Mouse (Mus musculus) splenic B cell, adult 2 months (primary cell): ENCODE measurements at regions not wholly inside any gene's neighbourhood (a gene's known extent, or its start where the extent isn't known, plus 50 kb on each side); places are given as distances from the start of the nearest gene placed in this dataset.

Experiments
- DNase-seq: peaks from one replicate; pipeline ENCODE4 v3.0.0-alpha.2; 2011; ENCODE audit warnings: low read depth, low spot score
- H3K27me3 ChIP-seq: 2 replicates; pipeline ENCODE4 v1.6.1; 2012; ENCODE audit warnings: mild to moderate bottlenecking, low read length, moderate library complexity, mixed read lengths; ENCODE audit not compliant: control insufficient read depth, poor library complexity, insufficient read depth, severe bottlenecking
- H3K36me3 ChIP-seq: 2 replicates; pipeline ENCODE4 v1.6.1; 2012; ENCODE audit warnings: mild to moderate bottlenecking, low read length, moderate library complexity, mixed read lengths; ENCODE audit not compliant: control insufficient read depth, poor library complexity, insufficient read depth, severe bottlenecking

- Histone ChIP-seq H3K36me3 (no peaks in the 10 kb centered on the region), H3K27me3 (no peaks in the 10 kb centered on the region)
- DNase-seq = peak; percentile 15
Observed at GRCm38 (mm10) chr6:67113686-67114278, 76.5 kb upstream of the Gadd45a start.

- no peak for DNase-seq
- Histone ChIP-seq H3K36me3 (no peaks in the 10 kb centered on the region), H3K27me3 (no peaks in the 10 kb centered on the region)
Observed at GRCm38 (mm10) chr6:67113261-67113660, 76.0 kb upstream of the Gadd45a start.

DNA sequence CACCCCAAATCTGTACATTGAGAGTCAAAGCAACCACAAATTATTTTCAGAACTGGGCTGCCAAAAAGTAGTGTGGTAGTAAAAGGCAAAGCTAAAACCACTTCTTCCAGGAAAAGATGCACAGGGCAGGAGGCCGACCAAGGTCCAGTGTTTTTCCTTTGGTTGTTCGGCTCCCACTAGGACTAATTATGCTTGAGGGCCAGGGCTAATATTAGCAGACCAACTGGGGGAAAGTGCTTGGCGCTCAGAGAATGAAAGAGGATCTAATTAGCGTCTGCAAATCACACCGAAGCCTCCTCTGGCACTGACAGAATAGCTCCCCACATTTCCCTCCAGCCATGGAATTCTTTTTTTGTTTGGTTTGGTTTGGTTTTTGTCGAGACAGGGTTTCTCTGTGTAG lies 75.1 kb upstream of the Gadd45a start:
- H3K36me3 ChIP-seq = no peaks in the 10 kb centered on the region
- no peak for DNase-seq

GRCm38 (mm10) chr6:67111581-67111980 lies 74.3 kb upstream of the Gadd45a start:
- H3K36me3 ChIP-seq = no peaks in the 10 kb centered on the region
- DNase-seq = no peak
- H3K27me3 ChIP-seq = no peaks in the 10 kb centered on the region

More for the DNA sequence above, 75.1 kb upstream of the Gadd45a start:
- H3K27me3 ChIP-seq = no peaks in the 10 kb centered on the region

GRCm38 (mm10) chr6:67110391-67110790 lies 73.1 kb upstream of the Gadd45a start:
- Histone ChIP-seq H3K27me3 (no peaks in the 10 kb centered on the region), H3K36me3 (no peaks in the 10 kb centered on the region)
- no peak for DNase-seq

DNA sequence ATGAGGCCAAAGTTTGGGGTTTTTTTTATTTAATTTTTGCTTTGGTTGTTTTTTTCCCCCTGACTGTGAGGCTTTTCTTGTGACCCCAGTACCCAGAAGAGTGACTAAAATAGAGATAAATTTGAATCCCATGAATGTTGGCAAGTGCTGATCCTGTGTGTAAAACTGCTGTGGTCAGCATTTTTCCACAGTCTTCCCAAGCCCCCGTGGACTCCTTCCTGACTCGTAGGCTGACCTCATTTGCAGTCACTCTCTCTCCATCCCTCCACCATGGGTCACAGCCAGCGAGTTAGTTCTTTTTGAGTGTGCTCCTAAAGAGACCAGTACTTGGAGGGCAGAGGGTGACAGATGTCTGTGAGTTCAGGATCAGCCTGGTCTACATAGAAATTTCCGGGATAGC lies 72.5 kb upstream of the Gadd45a start:
- no peaks in the 10 kb centered on the region for H3K36me3 ChIP-seq
- DNase-seq = no peak
- no peaks in the 10 kb centered on the region for H3K27me3 ChIP-seq

GRCm38 (mm10) chr6:67107517-67107916 lies 70.3 kb upstream of the Gadd45a start:
- Histone ChIP-seq H3K27me3 (no peaks in the 10 kb centered on the region), H3K36me3 (no peaks in the 10 kb centered on the region)
- DNase-seq = no peak

GRCm38 (mm10) chr6:67106493-67106892 lies 69.2 kb upstream of the Gadd45a start:
- H3K36me3 ChIP-seq = no peaks in the 10 kb centered on the region

DNA sequence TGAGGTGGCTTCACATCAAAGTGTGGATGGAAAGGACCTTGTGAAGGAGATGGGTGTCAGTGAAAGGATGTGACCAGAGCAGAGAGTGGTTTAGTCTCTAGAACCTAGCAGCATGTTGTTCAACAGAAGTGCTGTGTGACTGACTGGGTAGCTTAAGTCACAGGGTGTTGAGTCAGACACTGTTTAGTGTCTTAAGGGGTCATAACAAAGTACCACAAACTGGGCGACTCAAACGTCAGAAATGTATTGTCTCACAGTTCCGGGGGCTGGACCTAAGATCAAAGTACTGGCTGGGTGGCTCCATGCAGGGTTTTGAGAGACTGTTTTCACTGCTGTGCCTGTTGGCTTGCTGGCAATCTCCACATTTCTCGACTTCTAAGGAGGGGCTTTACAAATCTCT lies 68.1 kb upstream of the Gadd45a start:
- DNase-seq = no peak

More at GRCm38 (mm10) chr6:67106493-67106892, 69.2 kb upstream of the Gadd45a start:
- DNase-seq = no peak
- no peaks in the 10 kb centered on the region for H3K27me3 ChIP-seq

GRCm38 (mm10) chr6:67104205-67104604 lies 66.9 kb upstream of the Gadd45a start:
- Histone ChIP-seq H3K36me3 (no peaks in the 10 kb centered on the region), H3K27me3 (no peaks in the 10 kb centered on the region)
- no peak for DNase-seq

More for the DNA sequence above, 68.1 kb upstream of the Gadd45a start:
- Histone ChIP-seq H3K36me3 (no peaks in the 10 kb centered on the region), H3K27me3 (no peaks in the 10 kb centered on the region)

DNA sequence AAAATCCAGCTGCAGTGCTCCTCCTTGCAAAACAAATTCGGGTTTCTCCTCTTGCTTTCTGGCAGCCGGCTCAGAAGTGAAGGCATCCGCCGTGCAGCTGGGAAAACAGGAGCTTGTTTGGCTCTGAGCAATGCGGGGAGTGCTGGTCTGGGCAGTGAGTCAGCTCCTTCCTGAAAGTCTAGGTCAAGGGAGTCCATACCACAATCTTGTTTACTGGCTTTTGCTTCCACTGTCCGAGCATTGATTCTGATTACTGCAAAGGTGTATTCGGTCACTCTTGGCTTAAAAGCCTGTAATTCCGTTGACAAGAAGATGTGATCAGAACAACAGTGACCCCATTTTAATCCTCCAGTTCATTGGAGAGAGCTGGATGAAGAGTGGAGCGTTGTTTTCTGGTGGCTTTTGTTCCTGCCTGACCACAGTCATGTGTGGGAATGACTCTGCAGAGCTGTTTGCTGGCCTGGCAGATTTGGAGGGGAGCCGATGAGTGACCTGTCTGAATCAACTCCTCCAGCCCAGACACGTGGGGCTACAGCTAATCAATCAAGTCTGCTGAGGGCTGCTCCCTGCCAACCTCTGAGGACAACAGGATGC lies 65.4 kb upstream of the Gadd45a start:
- Histone ChIP-seq H3K36me3 (no peaks in the 10 kb centered on the region), H3K27me3 (no peaks in the 10 kb centered on the region)
- DNase-seq = no peak

GRCm38 (mm10) chr6:67102014-67102413 lies 64.8 kb upstream of the Gadd45a start:
- no peaks in the 10 kb centered on the region for H3K27me3 ChIP-seq
- H3K36me3 ChIP-seq = no peaks in the 10 kb centered on the region
- no peak for DNase-seq

GRCm38 (mm10) chr6:67094426-67094825 lies 57.2 kb upstream of the Gadd45a start:
- H3K27me3 ChIP-seq = no peaks in the 10 kb centered on the region
- no peaks in the 10 kb centered on the region for H3K36me3 ChIP-seq
- DNase-seq = no peak

- H3K36me3 ChIP-seq = no peaks in the 10 kb centered on the region
- no peak for DNase-seq
Observed at GRCm38 (mm10) chr6:67093128-67093527, 55.9 kb upstream of the Gadd45a start.

GRCm38 (mm10) chr6:67090150-67090549 lies 52.9 kb upstream of the Gadd45a start:
- DNase-seq = no peak
- H3K27me3 ChIP-seq = no peaks in the 10 kb centered on the region

More at GRCm38 (mm10) chr6:67093128-67093527, 55.9 kb upstream of the Gadd45a start:
- no peaks in the 10 kb centered on the region for H3K27me3 ChIP-seq

More at GRCm38 (mm10) chr6:67090150-67090549, 52.9 kb upstream of the Gadd45a start:
- H3K36me3 ChIP-seq = no peaks in the 10 kb centered on the region
